Mouse (Mus musculus): Measurements from ENCODE around the gene Med13l. TPM values are rescaled to one million over a fixed set of nuclear protein-coding genes. Genes with fewer than 3 reads are reported as not detected.

The Med13l gene
- polyA plus RNA-seq, 1 experiment, result 19.3 TPM

- no peak overlapping the region for H3K27ac ChIP-seq (ENCODE audit: insufficient read depth, low read length)
Measured at GRCm38 (mm10) chr5:118588381-118588925, 28.0 kb downstream of the Med13l start.

GRCm38 (mm10) chr5:118589186-118589892, 28.9 kb downstream of the Med13l start:
- TF ChIP-seq CTCF (IDR thresholded peaks at IDR 0.05; ENCODE audit: extremely low read depth, insufficient read depth, insufficient read length, insufficient replicate concordance) (no peak), POLR2A (IDR thresholded peaks at IDR 0.05; ENCODE audit: low read depth, low read length) (no peak)
- Histone ChIP-seq H3K27ac (ENCODE audit: insufficient read depth, low read length) (no peak overlapping the region), H3K27me3 (ENCODE audit: control insufficient read depth, insufficient read depth, low read length) (no peaks in the 10 kb centered on the region), H3K4me3 (ENCODE audit: extremely low read depth, insufficient read depth, insufficient read length) (no peak overlapping the region), H3K36me3 (ENCODE audit: control insufficient read depth, insufficient read depth, low read length) (no peaks in the 10 kb centered on the region), H3K4me1 (ENCODE audit: control insufficient read depth, insufficient read depth, insufficient read length) (peaks cover 27% of the 10 kb centered on the region)
- no peak for DNase-seq (ENCODE audit: low read depth in 1 of 2, low spot score in 2 of 2)
- WGBS, result 67% methylated on average over 11 of the region's 11 CpGs

More at GRCm38 (mm10) chr5:118588381-118588925, 28.0 kb downstream of the Med13l start:
- Histone ChIP-seq H3K27me3 (ENCODE audit: control insufficient read depth, insufficient read depth, low read length) (no peaks in the 10 kb centered on the region), H3K36me3 (ENCODE audit: control insufficient read depth, insufficient read depth, low read length) (no peaks in the 10 kb centered on the region), H3K4me1 (ENCODE audit: control insufficient read depth, insufficient read depth, insufficient read length) (peaks cover 27% of the 10 kb centered on the region), H3K4me3 (ENCODE audit: extremely low read depth, insufficient read depth, insufficient read length) (no peak overlapping the region)
- no peak for DNase-seq (ENCODE audit: low read depth in 1 of 2, low spot score in 2 of 2)
- no peak for TF ChIP-seq CTCF (IDR thresholded peaks at IDR 0.05; ENCODE audit: extremely low read depth, insufficient read depth, insufficient read length, insufficient replicate concordance)
- TF ChIP-seq POLR2A (IDR thresholded peaks at IDR 0.05; ENCODE audit: low read depth, low read length), result no peak
- WGBS, result 77% methylated on average over 6 of the region's 6 CpGs

GRCm38 (mm10) chr5:118590868-118591267, 30.4 kb downstream of the Med13l start:
- TF ChIP-seq CTCF (IDR thresholded peaks at IDR 0.05; ENCODE audit: extremely low read depth, insufficient read depth, insufficient read length, insufficient replicate concordance), result no peak
- TF ChIP-seq POLR2A (IDR thresholded peaks at IDR 0.05; ENCODE audit: low read depth, low read length), result no peak
- DNase-seq (ENCODE audit: low read depth in 1 of 2, low spot score in 2 of 2), result no peak
- Histone ChIP-seq H3K4me3 (ENCODE audit: extremely low read depth, insufficient read depth, insufficient read length) (no peak overlapping the region), H3K27ac (ENCODE audit: insufficient read depth, low read length) (no peak overlapping the region), H3K36me3 (ENCODE audit: control insufficient read depth, insufficient read depth, low read length) (peaks cover 2% of the 10 kb centered on the region; the same call in 1 of the 2 replicates), H3K27me3 (ENCODE audit: control insufficient read depth, insufficient read depth, low read length) (no peaks in the 10 kb centered on the region), H3K4me1 (ENCODE audit: control insufficient read depth, insufficient read depth, insufficient read length) (peaks cover 25% of the 10 kb centered on the region)
- 9% methylated on average over 6 of the region's 6 CpGs for WGBS

- Histone ChIP-seq H3K27me3 (ENCODE audit: control insufficient read depth, insufficient read depth, low read length) (no peaks in the 10 kb centered on the region), H3K4me3 (ENCODE audit: extremely low read depth, insufficient read depth, insufficient read length) (no peak overlapping the region), H3K27ac (ENCODE audit: insufficient read depth, low read length) (no peak overlapping the region), H3K4me1 (ENCODE audit: control insufficient read depth, insufficient read depth, insufficient read length) (peaks cover 25% of the 10 kb centered on the region), H3K36me3 (ENCODE audit: control insufficient read depth, insufficient read depth, low read length) (peaks cover 2% of the 10 kb centered on the region; the same call in 1 of the 2 replicates)
- TF ChIP-seq POLR2A (IDR thresholded peaks at IDR 0.05; ENCODE audit: low read depth, low read length), result no peak
- TF ChIP-seq CTCF (IDR thresholded peaks at IDR 0.05; ENCODE audit: extremely low read depth, insufficient read depth, insufficient read length, insufficient replicate concordance), result no peak
- 22% methylated on average over 11 of the region's 11 CpGs for WGBS
- peak in 1 of 2 experiments; percentile 20 for DNase-seq (ENCODE audit: low read depth in 1 of 2, low spot score in 2 of 2)
Measured at GRCm38 (mm10) chr5:118591826-118592499, 31.5 kb downstream of the Med13l start.

- H3K27ac ChIP-seq (ENCODE audit: insufficient read depth, low read length), result no peak overlapping the region
- 61% methylated on average over 14 of the region's 14 CpGs for WGBS
- H3K4me1 ChIP-seq (ENCODE audit: control insufficient read depth, insufficient read depth, insufficient read length), result peaks cover 17% of the 10 kb centered on the region
- H3K36me3 ChIP-seq (ENCODE audit: control insufficient read depth, insufficient read depth, low read length), result peaks cover 2% of the 10 kb centered on the region; the same call in 1 of the 2 replicates
- TF ChIP-seq CTCF (IDR thresholded peaks at IDR 0.05; ENCODE audit: extremely low read depth, insufficient read depth, insufficient read length, insufficient replicate concordance) (peak; percentile 69; the same call in 1 of the 2 replicates), POLR2A (IDR thresholded peaks at IDR 0.05; ENCODE audit: low read depth, low read length) (no peak)
- no peaks in the 10 kb centered on the region for H3K27me3 ChIP-seq (ENCODE audit: control insufficient read depth, insufficient read depth, low read length)
- no peak overlapping the region for H3K4me3 ChIP-seq (ENCODE audit: extremely low read depth, insufficient read depth, insufficient read length)
- peak; percentile 37 to 48 for DNase-seq (ENCODE audit: low read depth in 1 of 2, low spot score in 2 of 2)
Measured at GRCm38 (mm10) chr5:118594470-118595236, 34.2 kb downstream of the Med13l start.

- H3K27me3 ChIP-seq (ENCODE audit: control insufficient read depth, insufficient read depth, low read length), result no peaks in the 10 kb centered on the region
- peaks cover 18% of the 10 kb centered on the region for H3K4me1 ChIP-seq (ENCODE audit: control insufficient read depth, insufficient read depth, insufficient read length)
- 88% methylated on average over 5 of the region's 5 CpGs for WGBS
- no peak overlapping the region for H3K27ac ChIP-seq (ENCODE audit: insufficient read depth, low read length)
- H3K4me3 ChIP-seq (ENCODE audit: extremely low read depth, insufficient read depth, insufficient read length), result no peak overlapping the region
- DNase-seq (ENCODE audit: low read depth in 1 of 2, low spot score in 2 of 2), result no peak
- peaks cover 2% of the 10 kb centered on the region; the same call in 1 of the 2 replicates for H3K36me3 ChIP-seq (ENCODE audit: control insufficient read depth, insufficient read depth, low read length)
- TF ChIP-seq CTCF (IDR thresholded peaks at IDR 0.05; ENCODE audit: extremely low read depth, insufficient read depth, insufficient read length, insufficient replicate concordance), result no peak
- TF ChIP-seq POLR2A (IDR thresholded peaks at IDR 0.05; ENCODE audit: low read depth, low read length), result no peak
Measured at GRCm38 (mm10) chr5:118595901-118596300, 35.4 kb downstream of the Med13l start.

Data from spleen, adult 2 months (tissue).